Mouse (Mus musculus): ENCODE measurements at regions not wholly inside any gene's neighbourhood (a gene's known extent, or its start where the extent isn't known, plus 50 kb on each side); places are given as distances from the start of the nearest gene placed in this dataset.

DNA sequence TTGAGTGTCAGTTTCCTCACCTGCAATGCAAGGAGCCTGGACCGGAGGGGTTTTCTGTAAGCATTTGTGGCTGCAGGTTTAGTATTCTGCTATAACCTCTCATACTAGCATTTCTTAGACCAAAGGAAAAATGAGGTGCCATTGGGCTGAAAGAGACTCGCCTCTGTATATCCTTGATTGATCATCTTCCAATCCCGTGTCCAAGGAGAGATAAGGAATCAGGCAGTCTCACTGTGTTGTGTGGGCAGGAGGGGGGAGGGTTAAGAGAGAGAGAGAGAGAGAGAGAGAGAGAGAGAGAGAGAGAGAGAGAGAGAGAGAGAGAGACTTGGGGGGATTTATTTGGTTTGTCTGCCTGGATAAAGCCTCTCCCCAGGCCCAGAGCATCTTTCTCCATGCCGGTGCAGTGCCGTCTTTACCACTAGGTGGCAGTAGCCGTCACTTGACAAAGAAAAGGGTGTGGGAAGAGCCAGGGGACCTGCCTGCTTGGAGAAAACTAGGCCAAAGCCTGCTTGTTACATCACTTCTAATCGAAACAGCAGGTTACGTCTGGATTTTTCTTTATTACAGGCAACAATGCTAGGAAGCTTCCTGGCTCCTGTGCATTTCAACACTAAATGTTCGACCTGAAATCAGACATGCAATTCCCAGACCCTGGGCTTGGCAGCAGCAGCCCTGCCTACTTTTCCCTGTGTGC lies 56.1 kb upstream of the Ces5a start:
- peak; percentile 92 to 93 for DNase-seq (ENCODE audit: low spot score in 2 of 2)

GRCm38 (mm10) chr8:93592302-93592651 lies 56.6 kb upstream of the Ces5a start:
- DNase-seq (ENCODE audit: low spot score in 2 of 2), result no peak

DNA sequence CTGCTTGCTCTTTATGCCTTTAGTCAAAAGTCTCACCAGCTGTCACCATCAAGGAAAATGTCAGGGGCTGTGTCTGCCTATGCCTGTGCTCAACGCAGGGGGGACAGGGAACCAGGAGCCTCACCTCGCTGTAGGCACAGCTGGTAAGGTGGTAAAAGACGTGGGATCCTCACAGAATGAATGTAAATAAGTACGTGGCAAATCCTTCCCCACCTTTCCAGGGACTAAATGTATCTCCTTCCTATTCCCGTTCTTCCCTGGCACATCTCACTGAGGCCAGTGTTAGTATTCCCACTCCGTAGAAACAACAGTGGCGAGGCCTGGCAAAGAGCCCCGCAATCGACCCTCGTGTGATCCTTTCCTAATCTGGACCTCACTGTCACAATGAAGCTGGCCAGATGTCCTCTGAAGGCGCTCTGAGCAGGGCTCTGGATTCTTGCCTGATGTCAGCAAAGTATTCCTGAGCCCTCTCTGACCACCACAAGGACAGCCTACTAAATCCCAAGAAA lies 63.0 kb upstream of the Ces5a start:
- DNase-seq (ENCODE audit: low spot score in 2 of 2), result peak; percentile 34 to 46

DNA sequence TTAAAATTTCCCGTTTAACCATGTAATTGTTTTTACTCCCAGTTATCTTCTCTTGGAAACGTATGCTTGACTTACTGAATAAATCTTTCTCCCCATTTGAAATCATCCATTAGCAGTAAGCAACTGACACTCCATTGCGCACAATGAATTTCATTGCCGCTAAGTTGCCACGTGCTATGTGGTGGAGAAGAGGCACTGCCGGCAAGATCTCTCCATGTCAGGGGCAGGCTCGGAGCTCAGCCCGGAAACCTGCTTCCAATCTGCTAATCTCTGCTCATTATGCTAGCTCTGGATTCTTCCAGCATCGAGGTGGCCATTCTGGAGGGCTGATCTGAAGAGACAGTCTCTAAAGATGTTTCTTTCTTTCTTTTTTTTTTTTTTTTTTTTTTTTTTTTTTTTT lies 63.7 kb upstream of the Ces5a start:
- peak; percentile 19 to 31 for DNase-seq (ENCODE audit: low spot score in 2 of 2)

DNA sequence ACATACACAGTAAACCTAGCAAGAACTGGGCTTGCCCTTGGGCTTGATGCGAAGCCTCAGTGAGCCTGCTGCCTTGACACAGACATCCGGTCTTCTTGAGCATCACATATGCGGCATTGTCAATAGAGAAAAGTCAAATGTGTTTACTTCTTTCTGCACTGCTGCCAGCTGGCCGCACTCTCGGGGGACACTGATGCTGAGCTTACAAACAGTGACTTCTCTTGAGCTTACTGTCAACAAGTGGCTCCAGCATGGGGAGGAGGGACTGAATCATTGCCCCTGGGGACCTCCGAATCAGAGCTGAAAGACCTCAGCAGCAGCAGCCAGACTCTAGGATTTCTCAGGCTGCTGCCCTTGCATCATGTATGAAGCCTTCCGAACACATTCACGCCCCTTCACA lies 64.1 kb upstream of the Ces5a start:
- DNase-seq (ENCODE audit: low spot score in 2 of 2), result no peak

DNA sequence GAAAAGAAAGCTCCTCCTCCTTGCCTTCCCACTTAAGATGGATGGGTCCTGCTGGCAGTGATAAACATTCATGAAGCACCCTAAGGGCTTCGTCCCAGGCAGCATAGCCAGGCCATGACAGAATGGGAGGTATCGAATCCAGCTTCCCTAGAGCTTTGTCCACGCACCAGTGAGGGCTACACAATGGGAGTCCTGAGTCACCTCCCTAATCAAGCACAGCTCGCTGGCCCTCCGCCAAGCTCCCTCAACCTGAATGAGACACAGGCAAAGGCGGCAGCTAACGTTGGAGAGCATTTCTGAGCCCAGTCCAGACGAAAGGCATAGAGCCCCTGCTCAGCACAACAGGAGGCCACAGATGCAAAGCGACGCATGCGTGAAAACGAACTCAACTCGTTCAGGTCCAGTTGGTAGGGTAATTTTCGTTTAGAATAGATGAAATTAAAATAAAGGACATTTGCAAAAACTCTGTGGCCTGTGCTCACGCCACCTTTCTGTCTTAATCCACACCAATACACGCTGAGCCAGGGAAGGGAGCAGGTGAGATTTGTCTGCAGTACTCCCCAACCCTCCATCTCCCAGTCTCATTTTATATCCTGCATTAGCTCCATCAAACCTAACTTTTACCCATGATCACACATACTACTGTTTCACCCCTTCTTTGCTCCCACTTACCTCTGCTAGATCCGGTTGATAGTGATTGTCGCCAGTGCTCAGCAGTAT lies 91.3 kb upstream of the Ces5a start:
- peak in 1 of 2 experiments; percentile 38 for DNase-seq (ENCODE audit: low spot score in 2 of 2)

DNA sequence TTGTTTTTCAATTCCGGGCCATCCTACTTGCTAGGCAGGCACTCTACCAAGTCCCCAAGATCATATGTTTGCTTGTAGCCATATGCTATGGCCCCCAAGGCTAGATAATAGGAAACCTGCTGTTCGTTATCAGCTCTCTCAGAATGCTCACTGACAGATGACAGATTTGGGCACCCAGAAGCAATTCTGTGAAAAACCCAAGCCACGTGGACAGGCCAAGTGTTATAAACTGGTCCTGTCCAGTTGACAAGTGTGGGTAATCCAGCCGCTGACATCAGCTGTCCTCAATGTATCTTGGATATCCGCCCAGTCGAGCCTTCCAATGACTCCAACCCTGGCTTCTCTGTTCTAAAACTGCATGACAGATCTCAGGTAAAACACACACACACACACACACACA lies 92.0 kb upstream of the Ces5a start:
- no peak for DNase-seq (ENCODE audit: low spot score in 2 of 2)

DNA sequence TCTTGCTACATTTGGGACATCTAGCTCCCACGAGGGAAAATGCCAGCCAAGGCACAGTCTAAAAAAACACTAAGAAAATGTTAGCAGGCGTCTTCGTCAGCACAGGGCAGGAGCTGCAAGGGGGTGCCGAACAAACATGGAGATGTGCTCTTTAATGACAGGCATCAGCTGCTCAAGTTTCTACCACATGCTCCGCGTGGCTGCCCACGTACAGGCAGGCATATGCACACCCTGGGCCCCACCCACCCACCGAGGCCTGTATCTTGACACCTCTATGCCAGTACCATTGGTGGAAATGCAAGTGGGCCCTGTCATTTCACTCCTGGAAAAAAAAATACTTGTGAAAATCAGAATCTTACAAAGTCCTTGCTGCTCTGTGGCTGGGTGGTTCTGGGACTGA lies 97.3 kb upstream of the Ces5a start:
- peak in 1 of 2 experiments; percentile 32 for DNase-seq (ENCODE audit: low spot score in 2 of 2)

DNA sequence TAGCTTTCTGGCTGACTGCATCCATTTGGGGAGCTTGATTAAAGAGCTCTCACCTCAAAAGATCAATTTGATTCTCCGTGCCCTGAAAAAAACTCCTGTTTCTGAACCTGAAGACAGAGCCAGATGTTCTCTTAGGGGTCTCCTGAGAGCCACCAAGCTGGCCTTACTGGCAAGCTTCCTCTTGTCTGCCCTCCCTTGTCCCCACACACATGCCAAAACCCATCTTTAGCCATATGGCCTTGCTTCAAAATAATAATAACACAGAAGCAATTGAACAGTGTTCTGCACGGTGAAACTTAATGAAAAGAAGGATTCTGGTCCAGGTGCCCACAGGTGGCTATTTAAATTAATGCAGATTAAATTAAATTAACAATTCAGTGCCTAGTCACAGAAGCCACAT lies 107.1 kb upstream of the Ces5a start:
- DNase-seq (ENCODE audit: low spot score in 2 of 2), result no peak

DNA sequence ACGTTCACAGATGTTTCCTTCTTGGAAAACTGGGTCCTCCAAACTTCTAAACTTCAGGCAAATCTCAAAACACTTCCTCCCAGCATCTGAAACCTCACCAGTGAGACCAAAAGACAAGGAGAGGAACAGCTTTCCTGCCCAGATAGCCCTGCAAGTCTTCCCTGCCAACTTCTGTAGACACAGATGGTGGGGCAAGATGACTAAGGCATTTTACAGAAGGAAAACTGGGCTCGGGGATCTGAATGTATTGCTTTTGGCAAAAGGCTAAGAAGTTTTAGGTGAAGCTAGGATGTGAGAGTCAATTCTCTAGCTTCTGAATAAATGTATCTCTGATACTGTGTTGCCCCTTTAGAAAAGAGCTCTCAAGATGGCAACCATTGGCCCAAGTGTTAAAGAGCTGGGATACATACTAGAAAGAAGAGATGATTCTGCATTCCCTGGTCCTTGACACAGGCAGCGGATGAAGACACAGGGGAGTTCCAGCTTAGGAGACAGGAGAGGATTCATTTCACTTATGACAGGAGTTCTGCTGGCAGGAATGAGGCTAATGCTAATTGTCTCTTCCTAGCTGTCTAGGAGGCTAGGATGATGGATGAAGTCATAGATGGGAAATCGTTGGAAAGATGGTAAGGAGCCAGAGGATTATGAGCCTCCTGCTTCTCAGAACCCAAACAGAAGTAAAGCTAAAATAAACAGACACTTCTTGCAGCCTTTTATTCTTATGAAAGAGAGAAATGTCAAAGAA lies 108.0 kb upstream of the Ces5a start:
- DNase-seq (ENCODE audit: low spot score in 2 of 2), result no peak

GRCm38 (mm10) chr8:93653421-93653820 lies 117.8 kb upstream of the Ces5a start:
- DNase-seq (ENCODE audit: low spot score in 2 of 2), result no peak

DNA sequence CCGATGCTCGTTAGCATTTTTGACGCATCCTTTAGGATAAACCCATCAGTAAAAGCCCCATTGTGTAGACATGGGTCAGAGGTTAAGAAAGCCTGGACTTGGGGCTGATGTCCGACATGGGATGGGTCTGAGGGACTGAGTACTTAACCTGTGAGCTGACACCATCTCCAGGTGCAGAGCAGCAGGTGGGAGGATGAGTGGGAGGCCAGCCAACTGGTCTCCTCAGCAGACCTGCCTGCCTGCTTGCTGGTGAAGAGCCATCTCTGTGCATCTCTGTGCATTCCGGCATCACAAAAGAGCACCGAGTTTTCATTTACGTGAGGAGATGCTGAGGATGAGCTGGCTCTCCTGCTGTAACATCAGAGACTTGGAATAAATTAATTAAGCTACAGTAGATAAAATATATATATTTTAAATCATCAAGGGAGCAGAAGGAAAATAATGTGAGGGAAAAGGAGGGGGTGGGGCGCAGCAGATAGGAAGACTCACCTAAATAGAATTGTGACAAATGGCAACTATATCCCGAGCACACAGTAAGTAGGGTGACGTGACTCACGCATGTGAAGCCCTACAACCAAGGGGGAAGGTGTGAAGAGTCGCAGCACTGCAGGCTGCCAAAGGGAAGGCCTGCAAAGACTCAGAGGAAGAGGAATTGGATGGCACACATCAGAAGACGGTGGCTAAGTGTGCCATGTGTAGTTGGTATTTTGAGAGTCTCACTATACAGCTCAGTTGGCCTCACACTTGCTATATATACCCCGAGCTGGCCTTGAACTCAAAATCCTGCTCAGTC lies 118.5 kb upstream of the Ces5a start:
- no peak for DNase-seq (ENCODE audit: low spot score in 2 of 2)

DNA sequence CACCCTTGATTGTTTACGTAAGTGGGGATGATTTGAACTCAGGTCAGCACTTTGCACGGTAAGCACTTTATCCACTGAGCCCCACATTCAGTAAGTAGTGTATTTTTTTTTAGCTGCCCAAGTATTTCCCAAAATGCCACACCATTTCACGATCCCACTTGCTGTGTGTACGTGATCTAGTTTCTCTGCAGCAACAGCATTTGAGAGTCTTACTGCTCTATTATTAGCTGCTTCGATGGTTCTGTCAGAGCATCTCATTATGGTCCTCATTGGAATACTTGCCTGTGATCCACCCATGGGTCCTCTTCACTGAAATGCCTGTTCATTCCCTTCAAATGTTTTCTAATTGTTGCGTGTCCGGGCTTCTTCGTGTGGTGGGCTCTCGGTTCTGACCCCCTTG lies 120.1 kb upstream of the Ces5a start:
- no peak for DNase-seq (ENCODE audit: low spot score in 2 of 2)

DNA sequence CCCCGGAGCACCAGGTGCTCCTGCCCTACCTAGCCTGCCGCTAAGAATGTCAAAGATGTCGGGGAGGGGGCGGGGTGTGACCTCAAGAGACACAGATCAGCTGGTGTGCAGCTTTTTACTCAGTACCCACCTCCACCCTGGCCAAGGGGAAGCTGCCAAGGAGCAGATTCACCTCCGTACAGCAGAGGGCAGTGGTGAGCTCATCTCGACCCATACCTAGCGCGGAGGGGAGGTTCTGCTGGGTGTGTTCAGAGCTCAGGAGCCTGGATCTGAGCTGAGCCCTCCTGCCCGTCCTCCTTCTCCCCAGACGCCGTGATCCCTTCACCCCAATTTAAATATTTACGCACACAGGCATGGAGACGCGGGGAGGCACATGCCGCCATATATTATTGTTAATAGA lies 126.1 kb upstream of the Ces5a start:
- DNase-seq (ENCODE audit: low spot score in 2 of 2), result peak; percentile 82 to 86

GRCm38 (mm10) chr8:93662219-93662618 lies 126.6 kb upstream of the Ces5a start:
- DNase-seq (ENCODE audit: low spot score in 2 of 2), result no peak

- no peak for DNase-seq (ENCODE audit: low spot score in 2 of 2)
Measured at GRCm38 (mm10) chr8:93663851-93664250, 128.2 kb upstream of the Ces5a start.

DNA sequence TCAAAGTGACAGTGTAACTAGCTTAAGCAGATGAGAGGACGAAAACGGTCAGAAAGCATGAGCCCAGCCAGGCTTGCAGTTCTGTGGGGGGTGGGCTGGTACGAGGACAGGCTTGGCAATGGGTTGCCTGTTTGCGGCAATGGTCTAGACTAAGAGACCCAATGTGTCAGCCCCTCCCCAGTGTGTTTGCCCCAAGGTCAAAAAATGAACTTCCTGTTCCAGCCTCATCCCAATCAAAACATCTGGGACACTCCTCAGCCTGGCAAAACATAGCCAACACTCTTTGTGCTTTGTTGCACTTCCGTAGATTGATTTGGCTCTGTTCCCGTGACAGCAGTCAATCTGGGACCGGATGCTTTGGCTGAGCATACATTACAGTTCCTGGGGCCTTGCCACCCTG lies 132.7 kb upstream of the Ces5a start:
- DNase-seq (ENCODE audit: low spot score in 2 of 2), result no peak

DNA sequence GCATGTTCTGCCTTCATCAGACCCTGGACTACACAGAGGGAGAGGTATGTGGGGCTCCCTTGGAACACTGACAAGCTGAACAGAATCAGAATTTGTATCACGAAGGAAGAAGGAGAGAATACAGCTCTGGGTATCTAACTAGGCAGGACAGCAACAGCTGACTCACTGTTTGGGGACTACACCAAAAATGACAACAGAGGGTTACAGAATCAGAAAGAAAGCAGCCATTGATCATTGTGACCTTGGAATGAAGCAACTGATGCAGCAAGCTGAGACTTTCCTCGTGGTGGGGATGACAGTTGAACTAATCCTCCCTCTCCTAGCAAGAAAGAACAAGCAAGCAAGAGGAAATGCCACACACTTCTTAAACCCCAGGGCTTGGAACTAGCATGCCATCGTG lies 135.0 kb upstream of the Gnao1 start:
- no peak for DNase-seq (ENCODE audit: low spot score in 2 of 2)

DNA sequence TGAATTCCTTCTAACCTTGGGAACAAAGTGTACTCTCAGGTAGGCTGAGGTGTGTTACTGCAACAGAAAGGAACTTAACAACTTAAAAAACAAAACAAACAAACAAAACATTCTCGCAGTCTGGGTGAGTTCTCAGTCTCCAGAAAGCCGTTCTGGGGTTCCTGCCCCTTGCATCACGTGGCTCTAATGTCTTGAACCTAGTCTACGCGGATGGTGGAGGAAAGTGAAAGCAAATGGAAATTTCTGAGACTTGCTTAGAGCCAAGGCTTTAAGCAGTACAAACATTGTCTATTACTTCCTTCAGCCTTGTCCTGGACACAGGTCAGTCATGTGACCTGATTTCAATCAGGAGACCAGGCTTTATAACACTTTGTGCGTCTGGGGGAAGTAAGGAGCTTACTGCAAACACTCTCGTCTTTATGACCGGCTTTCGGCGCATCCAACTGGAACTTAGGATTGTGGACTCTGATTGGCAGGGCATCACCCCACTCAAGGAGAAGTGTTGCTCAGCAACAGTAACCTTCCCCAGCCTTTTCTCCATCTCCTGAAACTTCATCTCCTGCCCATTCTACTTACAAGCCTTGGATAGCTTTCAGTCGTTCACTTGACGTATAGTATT lies 125.9 kb upstream of the Gnao1 start:
- DNase-seq (ENCODE audit: low spot score in 2 of 2), result no peak

DNA sequence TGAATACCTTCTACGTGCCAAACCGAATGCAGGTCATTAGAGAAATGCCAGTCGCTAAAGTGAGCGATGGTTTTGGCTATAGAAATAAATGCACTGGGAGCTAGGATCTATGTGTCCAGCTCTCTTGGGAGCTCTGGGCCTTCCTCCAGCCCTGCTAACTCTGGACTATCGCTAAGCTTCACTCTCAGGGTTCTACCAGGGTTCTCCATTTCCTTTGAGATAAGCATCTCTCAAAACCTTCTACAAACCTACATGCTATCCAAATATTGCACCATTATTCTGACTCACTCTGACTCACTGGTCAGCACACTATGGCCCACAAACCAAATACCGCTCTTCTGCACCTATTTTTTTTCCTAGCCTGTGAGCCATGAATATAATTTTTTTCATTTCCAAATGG lies 125.4 kb upstream of the Gnao1 start:
- DNase-seq (ENCODE audit: low spot score in 2 of 2), result no peak

DNA sequence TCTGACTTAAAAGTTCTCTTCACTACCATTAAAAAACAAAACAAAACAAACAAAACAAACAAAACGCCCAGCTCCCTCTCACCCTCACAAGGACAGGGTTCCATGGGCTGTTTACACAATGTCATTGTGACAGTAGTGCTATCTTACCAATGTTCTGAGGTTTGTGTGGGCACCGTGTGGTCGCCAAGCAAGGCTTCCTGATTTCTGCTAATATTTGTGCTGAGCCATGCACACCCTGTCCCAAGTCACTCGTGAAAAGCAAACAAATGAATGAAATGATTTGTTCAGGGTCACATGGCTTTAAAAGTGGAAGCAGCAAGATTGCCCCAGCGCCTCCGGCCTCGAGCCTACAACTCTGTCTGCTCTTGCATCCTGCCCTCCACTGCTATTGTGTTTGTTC lies 120.9 kb upstream of the Gnao1 start:
- no peak for DNase-seq (ENCODE audit: low spot score in 2 of 2)

Measured in layer of hippocampus, postnatal 14 days (tissue).